Mouse (Mus musculus): ENCODE measurements around the gene Tldc1. TPM values are rescaled to one million over a fixed set of nuclear protein-coding genes. Genes with fewer than 3 reads are reported as not detected.

Gene Tldc1
- total RNA-seq, 2 experiments from 2014 or later: 9.0 to 9.2 TPM

GRCm38 (mm10) chr8:119765761-119766444, 12.3 kb downstream of the Tldc1 start:
- no peak for DNase-seq

- no peak for DNase-seq
These were observed 12.9 kb downstream of the Tldc1 start for GRCm38 (mm10) chr8:119765311-119765710.

GRCm38 (mm10) chr8:119762226-119763220, 15.7 kb downstream of the Tldc1 start:
- no peak for DNase-seq

- DNase-seq: no peak
These were observed 16.5 kb downstream of the Tldc1 start for GRCm38 (mm10) chr8:119761692-119762091.

- DNase-seq: peak; percentile 42
These were observed 21.7 kb downstream of the Tldc1 start for GRCm38 (mm10) chr8:119756538-119756937.

- no peak for DNase-seq
These were observed 22.1 kb downstream of the Tldc1 start for GRCm38 (mm10) chr8:119756147-119756461.

GRCm38 (mm10) chr8:119755238-119756146, 22.7 kb downstream of the Tldc1 start:
- DNase-seq: no peak

GRCm38 (mm10) chr8:119744604-119745003, 33.6 kb downstream of the Tldc1 start:
- DNase-seq: no peak

- peak; percentile 71 for DNase-seq
These were observed 34.8 kb downstream of the Tldc1 start for GRCm38 (mm10) chr8:119743291-119744026.

GRCm38 (mm10) chr8:119742409-119742808, 35.8 kb downstream of the Tldc1 start:
- no peak for DNase-seq

- DNase-seq: no peak
These were observed 37.6 kb downstream of the Tldc1 start for GRCm38 (mm10) chr8:119740634-119741033.

- DNase-seq: no peak
These were observed 39.9 kb downstream of the Tldc1 start for GRCm38 (mm10) chr8:119738129-119738907.

- DNase-seq: no peak
These were observed 40.9 kb downstream of the Tldc1 start for GRCm38 (mm10) chr8:119737093-119737900.

- no peak for DNase-seq
These were observed 41.8 kb downstream of the Tldc1 start for GRCm38 (mm10) chr8:119736348-119736917.

GRCm38 (mm10) chr8:119732072-119732471, 46.1 kb downstream of the Tldc1 start:
- DNase-seq: no peak

GRCm38 (mm10) chr8:119728351-119728895, 49.8 kb downstream of the Tldc1 start:
- no peak for DNase-seq

- DNase-seq: no peak
These were observed 51.1 kb downstream of the Tldc1 start for GRCm38 (mm10) chr8:119727093-119727492.

- DNase-seq: no peak
These were observed 53.6 kb downstream of the Tldc1 start for GRCm38 (mm10) chr8:119724596-119724995.

GRCm38 (mm10) chr8:119723676-119724075, 54.5 kb downstream of the Tldc1 start:
- DNase-seq: no peak
